Mouse (Mus musculus) MEL (cell line): ENCODE results near the gene Hagh. TPM values are rescaled to one million over a fixed set of nuclear protein-coding genes. Genes with fewer than 3 reads are reported as not detected.

ENCODE experiments used
- DNase-seq: peaks from one replicate; pipeline ENCODE4 v3.0.0; 2011; ENCODE audit warnings: low read depth, low spot score
- H3K27ac ChIP-seq: 2 replicates; pipeline ENCODE4 v1.5.1; 2012; ENCODE audit warnings: low read depth, mild to moderate bottlenecking, control low read depth, low read length, moderate library complexity; ENCODE audit not compliant: control insufficient read depth
- H3K27me3 ChIP-seq, 2 experiments: fragments of 150-350 bp in 1 of 2; sonication (generic) in 1 of 2; 2 replicates each; pipeline ENCODE4 v1.6.1; 2012; ENCODE audit warnings: low read length in 2 of 2, mild to moderate bottlenecking in 2 of 2, improper control_type of control experiment in 1 of 2, moderate library complexity in 1 of 2; ENCODE audit not compliant: insufficient read depth in 2 of 2, control insufficient read depth in 1 of 2
- H3K36me3 ChIP-seq, 2 experiments: 2 replicates each; pipeline ENCODE4 v1.6.1; 2012 to 2014; ENCODE audit warnings: low read length in 2 of 2, improper control_type of control experiment in 1 of 2, inconsistent platforms in 1 of 2, mild to moderate bottlenecking in 1 of 2; ENCODE audit not compliant: insufficient read depth in 2 of 2, control insufficient read depth in 1 of 2
- H3K4me1 ChIP-seq, 2 experiments: fragments of 150-350 bp in 1 of 2; sonication (generic) in 1 of 2; 2 replicates each; pipeline ENCODE4 v1.6.1; 2012; ENCODE audit warnings: low read length in 2 of 2, improper control_type of control experiment in 1 of 2, mild to moderate bottlenecking in 1 of 2; ENCODE audit not compliant: insufficient read depth in 2 of 2, control insufficient read depth in 1 of 2
- H3K4me3 ChIP-seq, 2 experiments: fragments of 150-350 bp in 1 of 2; sonication (generic) in 1 of 2; 2 replicates each; pipeline ENCODE4 v1.5.1; 2012; ENCODE audit warnings: low read depth in 2 of 2, low read length in 2 of 2, mild to moderate bottlenecking in 2 of 2, moderate library complexity in 2 of 2, control low read depth in 1 of 2, improper control_type of control experiment in 1 of 2; ENCODE audit not compliant: control insufficient read depth in 1 of 2, insufficient read depth in 1 of 2
- H3K79me2 ChIP-seq: 2 replicates; pipeline ENCODE4 v1.6.1; 2012; ENCODE audit warnings: mild to moderate bottlenecking, low read length, moderate library complexity; ENCODE audit not compliant: control insufficient read depth, poor library complexity, insufficient read depth
- H3K9ac ChIP-seq: 2 replicates; pipeline ENCODE4 v1.6.1; 2012; ENCODE audit warnings: low read depth, mild to moderate bottlenecking, control low read depth, low read length, moderate library complexity; ENCODE audit not compliant: control insufficient read depth, poor library complexity, severe bottlenecking
- H3K9me3 ChIP-seq: fragments of 150-350 bp; sonication (generic); replicated peaks from 2 replicates; pipeline ENCODE4 v1.6.1; 2012; ENCODE audit warnings: mild to moderate bottlenecking, low read length, improper control_type of control experiment, moderate library complexity; ENCODE audit not compliant: insufficient read depth
- BHLHE40 ChIP-seq: IDR thresholded peaks from 2 replicates; pipeline ENCODE4 v1.6.1; 2012; ENCODE audit warnings: low read depth, mild to moderate bottlenecking, inconsistent platforms, low read length, improper control_type of control experiment, borderline replicate concordance
- CHD1 ChIP-seq: IDR thresholded peaks from 2 replicates; pipeline ENCODE4 v1.6.1; 2012; ENCODE audit warnings: low read depth, mild to moderate bottlenecking, inconsistent platforms, low read length, improper control_type of control experiment
- CTCF ChIP-seq, 3 experiments: IDR thresholded peaks in 2 of 3; conservative IDR thresholded peaks in 1 of 3; 2 replicates each; pipeline ENCODE4 v1.5.1; 2011 to 2012; ENCODE audit warnings: low read length in 3 of 3, low read depth in 2 of 3, mild to moderate bottlenecking in 2 of 3, improper control_type of control experiment in 1 of 3, inconsistent platforms in 1 of 3, mixed read lengths in 1 of 3, moderate library complexity in 1 of 3; ENCODE audit not compliant: control insufficient read depth in 1 of 3, insufficient read depth in 1 of 3, poor library complexity in 1 of 3, severe bottlenecking in 1 of 3
- ELF1 ChIP-seq: IDR thresholded peaks from 2 replicates; pipeline ENCODE4 v1.6.1; 2014; ENCODE audit warnings: low read depth, mild to moderate bottlenecking, inconsistent platforms, low read length, improper control_type of control experiment, moderate library complexity
- ETS1 ChIP-seq: IDR thresholded peaks from 2 replicates; pipeline ENCODE4 v1.6.1; 2012; ENCODE audit warnings: low read depth, mild to moderate bottlenecking, inconsistent platforms, low read length, improper control_type of control experiment, moderate library complexity
- GABPA ChIP-seq: IDR thresholded peaks from 2 replicates; pipeline ENCODE4 v1.6.1; 2012; ENCODE audit warnings: low read depth, mild to moderate bottlenecking, inconsistent platforms, low read length, improper control_type of control experiment, moderate library complexity
- GATA1 ChIP-seq: IDR thresholded peaks from 2 replicates; pipeline ENCODE4 v1.6.1; 2011; ENCODE audit warnings: low read depth, low read length, improper control_type of control experiment
- HCFC1 ChIP-seq: IDR thresholded peaks from 2 replicates; pipeline ENCODE4 v1.6.1; 2012; ENCODE audit warnings: low read depth, mild to moderate bottlenecking, inconsistent platforms, low read length, improper control_type of control experiment, moderate library complexity
- JUND ChIP-seq: IDR thresholded peaks from 2 replicates; pipeline ENCODE4 v1.6.1; 2011; ENCODE audit warnings: low read depth, mild to moderate bottlenecking, improper control_type of control experiment, low read length
- KAT2A ChIP-seq: conservative IDR thresholded peaks from 2 replicates; pipeline ENCODE4 v1.6.1; 2012; ENCODE audit warnings: low read depth, low read length, improper control_type of control experiment, inconsistent platforms
- MAFK ChIP-seq: IDR thresholded peaks from 2 replicates; pipeline ENCODE4 v1.6.1; 2011; ENCODE audit warnings: low read depth, mild to moderate bottlenecking, low read length, improper control_type of control experiment, borderline replicate concordance
- MAX ChIP-seq: IDR thresholded peaks from 2 replicates; pipeline ENCODE4 v1.6.1; 2011; ENCODE audit warnings: low read length, improper control_type of control experiment
- MAZ ChIP-seq: IDR thresholded peaks from 2 replicates; pipeline ENCODE4 v1.6.1; 2012; ENCODE audit warnings: low read depth, mild to moderate bottlenecking, inconsistent platforms, low read length, improper control_type of control experiment
- MXI1 ChIP-seq: IDR thresholded peaks from 2 replicates; pipeline ENCODE4 v1.6.1; 2011; ENCODE audit warnings: mild to moderate bottlenecking, low read depth, low read length, improper control_type of control experiment
- MYB ChIP-seq: IDR thresholded peaks from 2 replicates; pipeline ENCODE4 v1.6.1; 2011; ENCODE audit warnings: mild to moderate bottlenecking, low read depth, low read length, improper control_type of control experiment
- MYC ChIP-seq: IDR thresholded peaks from 2 replicates; pipeline ENCODE4 v1.6.1; 2011; ENCODE audit warnings: low read depth, mild to moderate bottlenecking, low read length, improper control_type of control experiment, moderate library complexity
- NELFE ChIP-seq: IDR thresholded peaks from 2 replicates; pipeline ENCODE4 v1.6.1; 2011; ENCODE audit warnings: low read depth, low read length, improper control_type of control experiment
- NRF1 ChIP-seq: IDR thresholded peaks from 2 replicates; pipeline ENCODE4 v1.6.1; 2014; ENCODE audit warnings: low read depth, mild to moderate bottlenecking, inconsistent platforms, low read length, improper control_type of control experiment, moderate library complexity; ENCODE audit not compliant: poor library complexity, insufficient read depth, severe bottlenecking
- POLR2A ChIP-seq, 2 experiments: IDR thresholded peaks; 2 replicates each; pipeline ENCODE4 v1.6.1; 2011 to 2012; ENCODE audit warnings: low read length in 2 of 2, mild to moderate bottlenecking in 2 of 2, control low read depth in 1 of 2, improper control_type of control experiment in 1 of 2, low read depth in 1 of 2, moderate library complexity in 1 of 2; ENCODE audit not compliant: control insufficient read depth in 1 of 2, insufficient read depth in 1 of 2, poor library complexity in 1 of 2
- POLR2AphosphoS5 ChIP-seq: IDR thresholded peaks from 2 replicates; pipeline ENCODE4 v1.6.1; 2012; ENCODE audit warnings: low read depth, borderline replicate concordance, mild to moderate bottlenecking, inconsistent platforms, low read length, moderate library complexity, mixed read lengths
- RAD21 ChIP-seq: IDR thresholded peaks from 2 replicates; pipeline ENCODE4 v1.6.1; 2011; ENCODE audit warnings: mild to moderate bottlenecking, low read depth, low read length, improper control_type of control experiment
- RCOR1 ChIP-seq: IDR thresholded peaks from 2 replicates; pipeline ENCODE4 v1.6.1; 2012; ENCODE audit warnings: low read depth, mild to moderate bottlenecking, inconsistent platforms, low read length, improper control_type of control experiment
- SIN3A ChIP-seq: IDR thresholded peaks from 2 replicates; pipeline ENCODE4 v1.6.1; 2012; ENCODE audit warnings: low read length, improper control_type of control experiment, inconsistent platforms
- SMC3 ChIP-seq: IDR thresholded peaks from 2 replicates; pipeline ENCODE4 v1.6.1; 2011; ENCODE audit warnings: low read depth, low read length, improper control_type of control experiment
- TAL1 ChIP-seq: IDR thresholded peaks from 2 replicates; pipeline ENCODE4 v1.6.1; 2012; ENCODE audit warnings: mild to moderate bottlenecking, inconsistent platforms, low read length, moderate library complexity, mixed read lengths
- TBP ChIP-seq: IDR thresholded peaks from 2 replicates; pipeline ENCODE4 v1.8.0; 2011; ENCODE audit warnings: low read depth, low read length, improper control_type of control experiment
- TCF12 ChIP-seq: IDR thresholded peaks from 2 replicates; pipeline ENCODE4 v1.6.1; 2014; ENCODE audit warnings: low read depth, mild to moderate bottlenecking, inconsistent platforms, low read length, improper control_type of control experiment, moderate library complexity
- UBTF ChIP-seq: IDR thresholded peaks from 2 replicates; pipeline ENCODE4 v1.6.1; 2012; ENCODE audit warnings: low read depth, mild to moderate bottlenecking, inconsistent platforms, low read length, improper control_type of control experiment, moderate library complexity, borderline replicate concordance; ENCODE audit not compliant: insufficient read depth
- ZKSCAN1 ChIP-seq: IDR thresholded peaks from 2 replicates; pipeline ENCODE4 v1.6.1; 2012; ENCODE audit warnings: low read depth, mild to moderate bottlenecking, inconsistent platforms, low read length, improper control_type of control experiment, moderate library complexity
- ZMIZ1 ChIP-seq: IDR thresholded peaks from 2 replicates; pipeline ENCODE4 v1.6.1; 2012; ENCODE audit warnings: low read depth, mild to moderate bottlenecking, inconsistent platforms, low read length, improper control_type of control experiment, moderate library complexity
- polyA plus RNA-seq, 2 experiments: library from polyadenylated mRNA; stranded (reverse) in 1 of 2; unstranded in 1 of 2; fragments of >175 nt in 1 of 2; fragments of >200 nt in 1 of 2; gene quantifications; 2 replicates each; pipeline versions ENCODE4 v1.2.1 to v1.2.4; 2012; ENCODE audit warnings: low replicate concordance in 2 of 2, low read depth in 1 of 2; ENCODE audit not compliant: insufficient read length in 2 of 2, insufficient read depth in 1 of 2, missing spikeins in 1 of 2
- total RNA-seq: library from RNA; depleted of rRNA; stranded (reverse); fragments of 300-350 nt; gene quantifications from 2 replicates; pipeline ENCODE4 v1.2.3, GENCODE M21; 2012

The Hagh gene
- total and polyA plus RNA-seq, 3 experiments: 37.5 to 49.6 TPM; not detected in 1

GRCm38 (mm10) chr17:24848600-24849031 lies 8.7 kb downstream of the Hagh start:
- H3K79me2 ChIP-seq: peaks cover 3% of the 10 kb centered on the region; the same call in 1 of the 2 replicates
- TF ChIP-seq GATA1 (peak; percentile 34; the same call in 1 of the 2 replicates), MXI1 (peak; percentile 43; the same call in 1 of the 2 replicates), JUND (no peak), SIN3A (no peak; the same call in none of the 2 replicates), TCF12 (no peak), NRF1 (no peak)
- peak overlapping the region; percentile 52 for H3K27ac ChIP-seq
- peak overlapping the region; percentile 6 for H3K9ac ChIP-seq
- peaks cover 0 to 13% of the 10 kb centered on the region in 2 experiments; a peak in 2 of 4 replicates for H3K36me3 ChIP-seq
- peak; percentile 59 for DNase-seq
- H3K4me3 ChIP-seq: peak overlapping the region in 1 of 2 experiments; percentile 81; a peak in 2 of 4 replicates
- H3K4me1 ChIP-seq: peaks cover 0 to 15% of the 10 kb centered on the region in 2 experiments; a peak in 2 of 4 replicates
- no peaks in the 10 kb centered on the region for H3K9me3 ChIP-seq
- H3K27me3 ChIP-seq: no peaks in the 10 kb centered on the region

GRCm38 (mm10) chr17:24849733-24850064 lies 9.8 kb downstream of the Hagh start:
- Histone ChIP-seq H3K9ac (peak overlapping the region; percentile 67), H3K79me2 (peaks cover 3% of the 10 kb centered on the region; the same call in 1 of the 2 replicates), H3K9me3 (no peaks in the 10 kb centered on the region), H3K27ac (peak overlapping the region; percentile 63), H3K27me3 (no peaks in the 10 kb centered on the region), H3K36me3 (peaks cover 0 to 13% of the 10 kb centered on the region in 2 experiments; a peak in 2 of 4 replicates), H3K4me1 (peaks cover 0 to 15% of the 10 kb centered on the region in 2 experiments; a peak in 2 of 4 replicates), H3K4me3 (peak overlapping the region; percentile 64 to 81)
- TF ChIP-seq MAFK (no peak), POLR2AphosphoS5 (0 out of 2 replicates have a peak, but pooled peaks have one; percentile 15), RCOR1 (no peak), NRF1 (peak; percentile 50; the same call in 1 of the 2 replicates), UBTF (0 out of 2 replicates have a peak, but pooled peaks have one; percentile 44), HCFC1 (peak; percentile 72; the same call in 1 of the 2 replicates), TCF12 (no peak), RAD21 (no peak), MXI1 (peak; percentile 81), POLR2A (IDR thresholded peaks at IDR 0.05; ENCODE audit: control insufficient read depth in 1 of 2, insufficient read depth in 1 of 2, low read depth in 1 of 2, low read length in 2 of 2, poor library complexity in 1 of 2) (no peak; a peak in 1 of 4 replicates), KAT2A (no peak), GABPA (no peak), ELF1 (no peak), CHD1 (0 out of 2 replicates have a peak, but pooled peaks have one; percentile 53), GATA1 (no peak), SIN3A (peak; percentile 80), BHLHE40 (0 out of 2 replicates have a peak, but pooled peaks have one; percentile 41), ZMIZ1 (0 out of 2 replicates have a peak, but pooled peaks have one; percentile 52), MYB (no peak), CTCF (IDR thresholded peaks at IDR 0.05 in 2 of 3, conservative IDR thresholded peaks at IDR 0.05 in 1 of 3; ENCODE audit: control insufficient read depth in 1 of 3, insufficient read depth in 1 of 3, low read depth in 2 of 3, low read length in 3 of 3, poor library complexity in 1 of 3, severe bottlenecking in 1 of 3) (0 out of 6 replicates have a peak, but pooled peaks of 1 of the 3 experiments have one; percentile 11), ZKSCAN1 (no peak), SMC3 (no peak), MAX (peak; percentile 73), NELFE (no peak), MAZ (0 out of 2 replicates have a peak, but pooled peaks have one; percentile 67), ETS1 (no peak), TAL1 (no peak), TBP (no peak), MYC (peak; percentile 89)
- DNase-seq: no peak
